Mouse (Mus musculus) cerebellum, adult 2 months (tissue): Measurements from ENCODE around the gene Tcp10a. TPM values are rescaled to one million over a fixed set of nuclear protein-coding genes. Genes with fewer than 3 reads are reported as not detected.
"Not testable (repeated sequence)": the region's sequence is repeated elsewhere in the genome, so short reads cannot be mapped to it uniquely, and the experiment has no call there.

Experiments
- DNase-seq, 2 experiments: peaks; one replicate each; pipeline ENCODE4 v3.0.0; 2021
- H3K27ac ChIP-seq: fragments of 200-500 bp; 2 replicates; pipeline ENCODE4 v1.5.1; 2012; ENCODE audit warnings: low read length, control low read depth, inconsistent platforms; ENCODE audit not compliant: insufficient read depth
- H3K27me3 ChIP-seq: fragments of 200-500 bp; 2 replicates; pipeline ENCODE4 v1.6.1; 2012; ENCODE audit warnings: inconsistent platforms, mild to moderate bottlenecking, low read length, moderate library complexity; ENCODE audit not compliant: control insufficient read depth, insufficient read depth
- H3K4me1 ChIP-seq: fragments of 200-500 bp; 2 replicates; pipeline ENCODE4 v1.6.1; 2011; ENCODE audit warnings: low read length; ENCODE audit not compliant: control insufficient read depth, insufficient read depth
- H3K4me3 ChIP-seq: fragments of 200-500 bp; replicated peaks from 2 replicates; pipeline ENCODE3; 2011; ENCODE audit warnings: mild to moderate bottlenecking, low read depth, low read length, control low read depth; ENCODE audit not compliant: insufficient read depth
- CTCF ChIP-seq: fragments of 200-500 bp; IDR thresholded peaks from 2 replicates; pipeline ENCODE4 v1.5.1; 2011; ENCODE audit warnings: low read depth, mild to moderate bottlenecking, control low read depth, low read length, moderate library complexity, borderline replicate concordance; ENCODE audit not compliant: insufficient read depth
- WGBS: fragments of 180-500 bp; shearing (Covaris S2); methylation state at CpG from one replicate; pipeline ENCODE4 v1.1.7; 2018; 5-methylcytosine and 5-hydroxymethylcytosine counted together
- polyA plus RNA-seq: library from polyadenylated mRNA; depleted of rRNA; stranded (reverse); fragments of >200 nt; gene quantifications from 2 replicates; pipeline ENCODE4 v1.2.3, GENCODE M21; 2012

Gene Tcp10a
- polyA plus RNA-seq, 1 experiment, result 0.05 TPM

- not testable (repeated sequence) for H3K4me1 ChIP-seq, H3K27ac ChIP-seq, H3K4me3 ChIP-seq, H3K27me3 ChIP-seq
- DNase-seq, result peak; percentile 27 to 40
- 54% methylated on average over 8 of the region's 8 CpGs for WGBS
- TF ChIP-seq CTCF, result peak; percentile 23; the same call in 1 of the 2 replicates
These were observed 17.9 kb upstream of the Tcp10a start for GRCm38 (mm10) chr17:7306278-7307196.

- WGBS, result 57% methylated on average over 8 of the region's 8 CpGs
These were observed 8.6 kb upstream of the Tcp10a start for GRCm38 (mm10) chr17:7315693-7316382.

GRCm38 (mm10) chr17:7319789-7320188 is 4.7 kb upstream of the Tcp10a start:
- 93% methylated on average over 6 of the region's 6 CpGs for WGBS
- not testable (repeated sequence) for H3K27me3 ChIP-seq, H3K27ac ChIP-seq, DNase-seq, H3K4me3 ChIP-seq, H3K4me1 ChIP-seq

More at GRCm38 (mm10) chr17:7315693-7316382, 8.6 kb upstream of the Tcp10a start:
- H3K27ac ChIP-seq, H3K4me1 ChIP-seq, H3K27me3 ChIP-seq, DNase-seq, H3K4me3 ChIP-seq: not testable (repeated sequence)

- not testable (repeated sequence) for DNase-seq, H3K4me1 ChIP-seq, H3K27me3 ChIP-seq, H3K4me3 ChIP-seq, H3K27ac ChIP-seq
- 88% methylated on average over 8 of the region's 8 CpGs for WGBS
These were observed 2.0 kb downstream of the Tcp10a start for GRCm38 (mm10) chr17:7326415-7326814.

- H3K27ac ChIP-seq, H3K27me3 ChIP-seq, H3K4me1 ChIP-seq, DNase-seq, H3K4me3 ChIP-seq: not testable (repeated sequence)
- 72% methylated on average over 3 of the region's 5 CpGs for WGBS
These were observed 8.3 kb downstream of the Tcp10a start for GRCm38 (mm10) chr17:7332745-7333144.

- not testable (repeated sequence) for H3K4me3 ChIP-seq, H3K27me3 ChIP-seq, H3K27ac ChIP-seq, H3K4me1 ChIP-seq, DNase-seq
- WGBS, result 20% methylated on average over 9 of the region's 9 CpGs
These were observed 12.9 kb downstream of the Tcp10a start for GRCm38 (mm10) chr17:7337381-7337780.

- H3K4me1 ChIP-seq, H3K4me3 ChIP-seq, H3K27me3 ChIP-seq, H3K27ac ChIP-seq: not testable (repeated sequence)
- 0% methylated on average over 2 of the region's 3 CpGs for WGBS
- peak; percentile 31 to 50 for DNase-seq
These were observed 24.3 kb downstream of the Tcp10a start for GRCm38 (mm10) chr17:7348765-7349164.

- WGBS, result 81% methylated on average over 1 of the region's 1 CpGs
- DNase-seq, H3K4me1 ChIP-seq, H3K4me3 ChIP-seq, H3K27ac ChIP-seq, H3K27me3 ChIP-seq: not testable (repeated sequence)
These were observed 28.1 kb downstream of the Tcp10a start, which contains the start of gene Ttll2 for GRCm38 (mm10) chr17:7352596-7352995. Ttll2 (minus strand) TSS chr17:7352696.

- H3K4me3 ChIP-seq, DNase-seq, H3K27me3 ChIP-seq, H3K27ac ChIP-seq, H3K4me1 ChIP-seq: not testable (repeated sequence)
- 78% methylated on average over 4 of the region's 4 CpGs for WGBS
These were observed 35.4 kb downstream of the Tcp10a start for GRCm38 (mm10) chr17:7359806-7360205.

GRCm38 (mm10) chr17:7360749-7361465 is 36.5 kb downstream of the Tcp10a start:
- DNase-seq, result peak; percentile 78 to 84
- H3K4me3 ChIP-seq, H3K27ac ChIP-seq, H3K4me1 ChIP-seq, H3K27me3 ChIP-seq: not testable (repeated sequence)
- WGBS, result 24% methylated on average over 9 of the region's 9 CpGs

GRCm38 (mm10) chr17:7365615-7366014 is 41.2 kb downstream of the Tcp10a start:
- DNase-seq, H3K4me3 ChIP-seq, H3K4me1 ChIP-seq, H3K27me3 ChIP-seq, H3K27ac ChIP-seq: not testable (repeated sequence)
- 88% methylated on average over 1 of the region's 3 CpGs for WGBS

- H3K27me3 ChIP-seq, DNase-seq, H3K4me3 ChIP-seq, H3K4me1 ChIP-seq, H3K27ac ChIP-seq: not testable (repeated sequence)
- no CpG with 5 or more reads among the region's 1 CpGs for WGBS
These were observed 41.8 kb downstream of the Tcp10a start for GRCm38 (mm10) chr17:7366265-7366664.
